Mouse (Mus musculus) mesoderm, embryonic 11.5 days (tissue): Measurements from ENCODE around the gene Tfap4.
"Not testable (repeated sequence)": the region's sequence is repeated elsewhere in the genome, so short reads cannot be mapped to it uniquely, and the experiment has no call there.

Experiments used
- DNase-seq: peaks from one replicate; pipeline ENCODE4 v3.0.0-alpha.2; 2012; ENCODE audit warnings: low read depth, low spot score

Gene Tfap4

GRCm38 (mm10) chr16:4552829-4553550, 6.7 kb downstream of the Tfap4 start:
- DNase-seq = peak; percentile 70

GRCm38 (mm10) chr16:4551885-4552284, 7.8 kb downstream of the Tfap4 start:
- DNase-seq = no peak

GRCm38 (mm10) chr16:4551056-4551455, 8.6 kb downstream of the Tfap4 start:
- DNase-seq = peak; percentile 82

- DNase-seq = no peak
Observed at GRCm38 (mm10) chr16:4548953-4549688, 10.5 kb downstream of the Tfap4 start.

GRCm38 (mm10) chr16:4547611-4548010, 12.0 kb downstream of the Tfap4 start:
- DNase-seq = no peak

- no peak for DNase-seq
Observed at GRCm38 (mm10) chr16:4546838-4547237, 12.8 kb downstream of the Tfap4 start.

GRCm38 (mm10) chr16:4544845-4545244, 14.8 kb downstream of the Tfap4 start:
- DNase-seq = no peak

- DNase-seq = no peak
Observed at GRCm38 (mm10) chr16:4543266-4543665, 16.4 kb downstream of the Tfap4 start.

- no peak for DNase-seq
Observed at GRCm38 (mm10) chr16:4542236-4542774, 17.3 kb downstream of the Tfap4 start.

- DNase-seq = peak; percentile 100
Observed at GRCm38 (mm10) chr16:4541501-4542198, 18.0 kb downstream of the Tfap4 start, which contains the start of gene Srl. Gene Srl (minus strand): TSS chr16:4541816.

- no peak for DNase-seq
Observed at GRCm38 (mm10) chr16:4541033-4541432, 18.6 kb downstream of the Tfap4 start.

- no peak for DNase-seq
Observed at GRCm38 (mm10) chr16:4540064-4540775, 19.4 kb downstream of the Tfap4 start.

- no peak for DNase-seq
Observed at GRCm38 (mm10) chr16:4539521-4539920, 20.1 kb downstream of the Tfap4 start.

- no peak for DNase-seq
Observed at GRCm38 (mm10) chr16:4537616-4538358, 21.9 kb downstream of the Tfap4 start.

GRCm38 (mm10) chr16:4527373-4527772, 32.3 kb downstream of the Tfap4 start:
- DNase-seq = not testable (repeated sequence)

- no peak for DNase-seq
Observed at GRCm38 (mm10) chr16:4523313-4524004, 36.2 kb downstream of the Tfap4 start.

- no peak for DNase-seq
Observed at GRCm38 (mm10) chr16:4522879-4523278, 36.8 kb downstream of the Tfap4 start.

GRCm38 (mm10) chr16:4521735-4522530, 37.7 kb downstream of the Tfap4 start:
- no peak for DNase-seq

- no peak for DNase-seq
Observed at GRCm38 (mm10) chr16:4521074-4521667, 38.5 kb downstream of the Tfap4 start.
